In the genomic region with DNA sequence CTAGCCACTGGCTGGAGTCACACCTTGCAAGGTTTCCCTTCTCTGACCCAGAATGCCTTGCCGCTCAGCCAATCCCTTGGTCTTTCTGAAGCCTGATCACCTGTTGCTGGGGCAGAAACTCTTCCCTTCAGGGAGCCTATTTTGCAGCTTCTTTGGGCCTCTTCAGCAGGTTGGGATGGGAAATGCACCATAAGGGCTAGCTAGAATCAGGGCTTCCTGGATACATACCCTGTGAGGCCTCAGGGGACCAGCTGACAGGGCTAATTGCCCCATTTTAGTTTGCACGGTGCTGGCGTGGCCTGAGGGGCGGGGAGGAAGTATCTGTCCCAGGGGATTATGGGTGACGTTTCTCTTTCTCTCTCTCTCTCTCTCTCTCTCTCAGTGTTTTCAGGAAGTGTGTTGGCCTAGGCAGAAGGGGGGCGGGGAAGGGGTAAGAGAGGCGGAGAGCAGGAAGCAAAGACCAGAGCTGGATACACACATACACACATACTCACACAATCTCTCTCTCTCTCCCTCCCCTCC, we compare ENCODE assay signal across 8 mouse cellular contexts. TPM values are rescaled to one million over a fixed set of nuclear protein-coding genes. Genes with fewer than 3 reads are reported as not detected.
A peak's percentile ranks its signal among the peaks of the same experiment; 100 is the strongest.
DNase-seq lines count a peak whose midpoint lies in the region; ATAC-seq lines count a peak whose summit lies in the region.

No protein-coding gene starts in this region.

- WGBS in midbrain, embryonic 10.5 days, result 49% methylated on average over 7 of the region's 7 CpGs
- 33% methylated on average over 7 of the region's 7 CpGs for WGBS in midbrain, embryonic 15.5 days
- WGBS in forebrain, embryonic 11.5 days, result 26% methylated on average over 7 of the region's 7 CpGs

- intact Hi-C loops in heart, postnatal 25 days (cut with DNase I), result no loop called here

- H3K27ac ChIP-seq in midbrain, embryonic 10.5 days (replicated peaks), result peak overlapping the region; percentile 46; the same call in 1 of the 2 replicates
- no peak overlapping the region for H3K27ac ChIP-seq in midbrain, embryonic 15.5 days
- H3K27ac ChIP-seq in forebrain, embryonic 11.5 days (ENCODE audit: low read depth, low read length), result no peak overlapping the region

- no peak for DNase-seq in midbrain, embryonic 10.5 days (ENCODE audit: low spot score)
- DNase-seq in forebrain, embryonic 11.5 days (ENCODE audit: low spot score), result peak; percentile 60
- DNase-seq in heart, postnatal 25 days (ENCODE audit: low spot score), result peak; percentile 74
- peak; percentile 82 to 89 for DNase-seq in kidney, postnatal 4 days
- peak; percentile 54 to 62 for DNase-seq in spleen, postnatal 14 days (ENCODE audit: low spot score in 2 of 2)
- DNase-seq in right cerebral cortex, adult 2 months (ENCODE audit: low spot score in 2 of 2), result no peak

- no peak overlapping the region for H3K9ac ChIP-seq in midbrain, embryonic 15.5 days
- H3K9ac ChIP-seq in forebrain, embryonic 11.5 days (ENCODE audit: low read length), result peak overlapping the region; percentile 20; the same call in 1 of the 2 replicates

- no peaks in the 10 kb centered on the region for H3K27me3 ChIP-seq in midbrain, embryonic 10.5 days (ENCODE audit: low read depth, poor library complexity, severe bottlenecking)
- no peaks in the 10 kb centered on the region for H3K27me3 ChIP-seq in midbrain, embryonic 15.5 days (replicated peaks)
- no peaks in the 10 kb centered on the region for H3K27me3 ChIP-seq in forebrain, embryonic 11.5 days (ENCODE audit: control insufficient read depth, insufficient read depth, low read length)

- H3K4me2 ChIP-seq in midbrain, embryonic 15.5 days, result no peak overlapping the region
- peak overlapping the region; percentile 29; the same call in 1 of the 2 replicates for H3K4me2 ChIP-seq in forebrain, embryonic 11.5 days (ENCODE audit: low read depth, low read length, severe bottlenecking)

- H3K4me3 ChIP-seq in midbrain, embryonic 10.5 days, result peak overlapping the region; percentile 10; the same call in 1 of the 2 replicates
- H3K4me3 ChIP-seq in midbrain, embryonic 15.5 days, result no peak overlapping the region
- no peak overlapping the region for H3K4me3 ChIP-seq in forebrain, embryonic 11.5 days (ENCODE audit: low read depth, low read length)

- H3K4me1 ChIP-seq in midbrain, embryonic 10.5 days, result peaks cover 26% of the 10 kb centered on the region
- H3K4me1 ChIP-seq in midbrain, embryonic 15.5 days, result peaks cover 8% of the 10 kb centered on the region
- peaks cover 12% of the 10 kb centered on the region; the same call in 1 of the 2 replicates for H3K4me1 ChIP-seq in forebrain, embryonic 11.5 days (replicated peaks; ENCODE audit: control insufficient read depth, insufficient read depth, low read length)

- no peaks in the 10 kb centered on the region for H3K9me3 ChIP-seq in midbrain, embryonic 10.5 days (replicated peaks)
- no peaks in the 10 kb centered on the region for H3K9me3 ChIP-seq in midbrain, embryonic 15.5 days
- H3K9me3 ChIP-seq in forebrain, embryonic 11.5 days (ENCODE audit: control insufficient read depth, low read length), result no peaks in the 10 kb centered on the region

- no peak for ATAC-seq in midbrain, embryonic 15.5 days (replicated peaks)
- peak; percentile 60; the same call in 1 of the 2 replicates for ATAC-seq in forebrain, embryonic 11.5 days (replicated peaks; ENCODE audit: low FRiP score)
- ATAC-seq in megakaryocyte-erythroid progenitor cell, adult 5-6 weeks (replicated peaks; ENCODE audit: low FRiP score, low TSS enrichment, poor library complexity, severe bottlenecking), result peak; percentile 87

- H3K36me3 ChIP-seq in midbrain, embryonic 10.5 days, result no peaks in the 10 kb centered on the region
- no peaks in the 10 kb centered on the region for H3K36me3 ChIP-seq in midbrain, embryonic 15.5 days (replicated peaks)
- no peaks in the 10 kb centered on the region for H3K36me3 ChIP-seq in forebrain, embryonic 11.5 days (ENCODE audit: control insufficient read depth, insufficient read depth, low read length)

RNA-seq across cellular contexts. Expression of a gene that starts 29.9 kb away (rescaled TPM):
- polyA plus RNA-seq in midbrain, embryonic 10.5 days (2016; fragmentation: Nextera tagmentation; extraction: Ambion mirVana), result 13.6 and 16.3 TPM in 2 replicates
- 10.4 and 10.6 TPM in 2 replicates for polyA plus RNA-seq in midbrain, embryonic 15.5 days (2015; fragmentation: Nextera tagmentation; extraction: Ambion mirVana)
- 10.5 and 14.5 TPM in 2 replicates for polyA plus RNA-seq in forebrain, embryonic 11.5 days (2014; fragmentation: Nextera tagmentation; extraction: Ambion mirVana)
- 10 to 100 TPM; 31.6 to 35.9 TPM for total RNA-seq in heart, postnatal 25 days (2021)
- total RNA-seq in megakaryocyte-erythroid progenitor cell, adult 5-6 weeks (2014; fragmentation: Nextera tagmentation), result 68.9 and 88.4 TPM in 2 replicates
- 20.1 and 31.0 TPM in 2 replicates for total RNA-seq in megakaryocyte-erythroid progenitor cell, adult 5-6 weeks (2017)

RNA-seq across cellular contexts. Expression of a gene that starts 32.9 kb away (rescaled TPM):
- 3.0 TPM in 1 of 2 replicates, not detected in the other for polyA plus RNA-seq in midbrain, embryonic 10.5 days (2016; fragmentation: Nextera tagmentation; extraction: Ambion mirVana)
- polyA plus RNA-seq in midbrain, embryonic 15.5 days (2015; fragmentation: Nextera tagmentation; extraction: Ambion mirVana), result not detected in 2 replicates
- not detected in 2 replicates for polyA plus RNA-seq in forebrain, embryonic 11.5 days (2014; fragmentation: Nextera tagmentation; extraction: Ambion mirVana)
- not detected for total RNA-seq in heart, postnatal 25 days (2021)
- total RNA-seq in megakaryocyte-erythroid progenitor cell, adult 5-6 weeks (2014; fragmentation: Nextera tagmentation), result not detected in 2 replicates
- not detected in 2 replicates for total RNA-seq in megakaryocyte-erythroid progenitor cell, adult 5-6 weeks (2017)

RNA-seq across cellular contexts. Expression of a gene that starts 43.7 kb away (rescaled TPM):
- polyA plus RNA-seq in midbrain, embryonic 10.5 days (2016; fragmentation: Nextera tagmentation; extraction: Ambion mirVana), result 11.9 and 13.4 TPM in 2 replicates
- polyA plus RNA-seq in midbrain, embryonic 15.5 days (2015; fragmentation: Nextera tagmentation; extraction: Ambion mirVana), result 31.4 and 32.2 TPM in 2 replicates
- 18.6 and 22.7 TPM in 2 replicates for polyA plus RNA-seq in forebrain, embryonic 11.5 days (2014; fragmentation: Nextera tagmentation; extraction: Ambion mirVana)
- 10 to 100 TPM; 63.6 to 65.9 TPM for total RNA-seq in heart, postnatal 25 days (2021)
- total RNA-seq in megakaryocyte-erythroid progenitor cell, adult 5-6 weeks (2014; fragmentation: Nextera tagmentation), result 4.7 and 19.4 TPM in 2 replicates
- 4.5 and 6.0 TPM in 2 replicates for total RNA-seq in megakaryocyte-erythroid progenitor cell, adult 5-6 weeks (2017)

Comparison
In these comparisons a context has a peak if more than half of its experiments do, and no peak if none do; other contexts are left out.
1. DNase-seq: peak in forebrain, embryonic 11.5 days (single experiment), heart, postnatal 25 days (single experiment), kidney, postnatal 4 days (2 of 2) and spleen, postnatal 14 days (2 of 2); none in midbrain, embryonic 10.5 days (single experiment) and right cerebral cortex, adult 2 months (0 of 2).